Mouse (Mus musculus): ENCODE measurements around the gene Col25a1. TPM values are rescaled to one million over a fixed set of nuclear protein-coding genes. Genes with fewer than 3 reads are reported as not detected.

Col25a1 gene
- polyA plus RNA-seq, 1 experiment from 2014 or later = 14.8 TPM

- Histone ChIP-seq H3K4me3 (no peak overlapping the region), H3K27me3 (0 out of 2 replicates have a peak, but pooled peaks cover 3% of the 10 kb centered on the region), H3K36me3 (no peaks in the 10 kb centered on the region), H3K4me1 (no peaks in the 10 kb centered on the region), H3K4me2 (no peak overlapping the region), H3K9ac (no peak overlapping the region), H3K9me3 (no peaks in the 10 kb centered on the region), H3K27ac (no peak overlapping the region)
- no peak for ATAC-seq (ENCODE audit: insufficient number of reproducible peaks, insufficient read depth, low FRiP score, low TSS enrichment, low read depth)
- 75% methylated on average over 13 of the region's 13 CpGs for WGBS
Observed at GRCm38 (mm10) chr3:130327039-130328015, 196.0 kb downstream of the Col25a1 start.

GRCm38 (mm10) chr3:130328909-130329308 is 197.6 kb downstream of the Col25a1 start:
- Histone ChIP-seq H3K27ac (no peak overlapping the region), H3K36me3 (no peaks in the 10 kb centered on the region), H3K27me3 (no peaks in the 10 kb centered on the region), H3K4me2 (no peak overlapping the region), H3K9ac (no peak overlapping the region), H3K9me3 (no peaks in the 10 kb centered on the region), H3K4me1 (no peaks in the 10 kb centered on the region), H3K4me3 (no peak overlapping the region)
- no peak for ATAC-seq (ENCODE audit: insufficient number of reproducible peaks, insufficient read depth, low FRiP score, low TSS enrichment, low read depth)
- 86% methylated on average over 9 of the region's 9 CpGs for WGBS

GRCm38 (mm10) chr3:130329833-130330555 is 198.7 kb downstream of the Col25a1 start:
- H3K4me1 ChIP-seq = no peaks in the 10 kb centered on the region
- no peaks in the 10 kb centered on the region for H3K36me3 ChIP-seq
- H3K4me2 ChIP-seq = no peak overlapping the region
- H3K4me3 ChIP-seq = no peak overlapping the region
- no peak overlapping the region for H3K27ac ChIP-seq
- WGBS = 92% methylated on average over 9 of the region's 9 CpGs
- no peaks in the 10 kb centered on the region for H3K9me3 ChIP-seq
- H3K9ac ChIP-seq = no peak overlapping the region
- no peak for ATAC-seq (ENCODE audit: insufficient number of reproducible peaks, insufficient read depth, low FRiP score, low TSS enrichment, low read depth)
- no peaks in the 10 kb centered on the region for H3K27me3 ChIP-seq

- Histone ChIP-seq H3K27me3 (no peaks in the 10 kb centered on the region), H3K4me1 (no peaks in the 10 kb centered on the region), H3K36me3 (no peaks in the 10 kb centered on the region), H3K9ac (no peak overlapping the region), H3K9me3 (no peaks in the 10 kb centered on the region), H3K27ac (no peak overlapping the region), H3K4me3 (no peak overlapping the region), H3K4me2 (no peak overlapping the region)
- ATAC-seq (ENCODE audit: insufficient number of reproducible peaks, insufficient read depth, low FRiP score, low TSS enrichment, low read depth) = no peak
- 93% methylated on average over 3 of the region's 3 CpGs for WGBS
Observed at GRCm38 (mm10) chr3:130330556-130330950, 199.3 kb downstream of the Col25a1 start.

- H3K9ac ChIP-seq = no peak overlapping the region
- WGBS = 32% methylated on average over 3 of the region's 3 CpGs
- H3K27me3 ChIP-seq = no peaks in the 10 kb centered on the region
- ATAC-seq (ENCODE audit: insufficient number of reproducible peaks, insufficient read depth, low FRiP score, low TSS enrichment, low read depth) = no peak
- peaks cover 5% of the 10 kb centered on the region for H3K4me1 ChIP-seq
- H3K4me3 ChIP-seq = no peak overlapping the region
- no peaks in the 10 kb centered on the region for H3K9me3 ChIP-seq
- no peaks in the 10 kb centered on the region for H3K36me3 ChIP-seq
- no peak overlapping the region for H3K4me2 ChIP-seq
- no peak overlapping the region for H3K27ac ChIP-seq
Observed at GRCm38 (mm10) chr3:130332347-130332913, 201.1 kb downstream of the Col25a1 start.

GRCm38 (mm10) chr3:130337857-130338256 is 206.6 kb downstream of the Col25a1 start:
- H3K27ac ChIP-seq = peak overlapping the region; percentile 64
- WGBS = 27% methylated on average over 13 of the region's 13 CpGs
- peak overlapping the region; percentile 44 for H3K4me2 ChIP-seq

GRCm38 (mm10) chr3:130338371-130338770 is 207.1 kb downstream of the Col25a1 start:
- Histone ChIP-seq H3K4me3 (no peak overlapping the region), H3K27me3 (no peaks in the 10 kb centered on the region), H3K9me3 (no peaks in the 10 kb centered on the region), H3K27ac (no peak overlapping the region), H3K4me2 (no peak overlapping the region), H3K4me1 (peaks cover 11% of the 10 kb centered on the region), H3K9ac (no peak overlapping the region), H3K36me3 (no peaks in the 10 kb centered on the region)
- no peak for ATAC-seq (ENCODE audit: insufficient number of reproducible peaks, insufficient read depth, low FRiP score, low TSS enrichment, low read depth)
- WGBS = 84% methylated on average over 3 of the region's 3 CpGs

More at GRCm38 (mm10) chr3:130337857-130338256, 206.6 kb downstream of the Col25a1 start:
- ATAC-seq (ENCODE audit: insufficient number of reproducible peaks, insufficient read depth, low FRiP score, low TSS enrichment, low read depth) = 0 out of 2 replicates have a peak, but pooled peaks have one; percentile 37
- H3K4me3 ChIP-seq = 0 out of 2 replicates have a peak overlapping the region, but pooled peaks have one; percentile 10
- no peaks in the 10 kb centered on the region for H3K9me3 ChIP-seq
- no peaks in the 10 kb centered on the region for H3K36me3 ChIP-seq
- no peak overlapping the region; the same call in 1 of the 2 replicates for H3K9ac ChIP-seq
- peaks cover 11% of the 10 kb centered on the region for H3K4me1 ChIP-seq
- no peaks in the 10 kb centered on the region for H3K27me3 ChIP-seq

- H3K9ac ChIP-seq = no peak overlapping the region
- no peaks in the 10 kb centered on the region for H3K9me3 ChIP-seq
- 38% methylated on average over 6 of the region's 6 CpGs for WGBS
- H3K27ac ChIP-seq = no peak overlapping the region
- ATAC-seq (ENCODE audit: insufficient number of reproducible peaks, insufficient read depth, low FRiP score, low TSS enrichment, low read depth) = no peak
- peaks cover 22% of the 10 kb centered on the region for H3K4me1 ChIP-seq
- H3K4me3 ChIP-seq = no peak overlapping the region
- H3K36me3 ChIP-seq = no peaks in the 10 kb centered on the region
- no peak overlapping the region for H3K4me2 ChIP-seq
- no peaks in the 10 kb centered on the region for H3K27me3 ChIP-seq
Observed at GRCm38 (mm10) chr3:130350161-130350560, 218.9 kb downstream of the Col25a1 start.

GRCm38 (mm10) chr3:130354399-130355039 is 223.2 kb downstream of the Col25a1 start:
- no peak for ATAC-seq (ENCODE audit: insufficient number of reproducible peaks, insufficient read depth, low FRiP score, low TSS enrichment, low read depth)
- no peak overlapping the region for H3K9ac ChIP-seq
- H3K27me3 ChIP-seq = no peaks in the 10 kb centered on the region
- H3K4me3 ChIP-seq = no peak overlapping the region
- no peak overlapping the region for H3K4me2 ChIP-seq
- H3K9me3 ChIP-seq = no peaks in the 10 kb centered on the region
- no peak overlapping the region for H3K27ac ChIP-seq
- no peaks in the 10 kb centered on the region for H3K36me3 ChIP-seq
- 35% methylated on average over 4 of the region's 4 CpGs for WGBS
- H3K4me1 ChIP-seq = peaks cover 23% of the 10 kb centered on the region

- H3K36me3 ChIP-seq = no peaks in the 10 kb centered on the region
- no peaks in the 10 kb centered on the region for H3K27me3 ChIP-seq
- H3K27ac ChIP-seq = no peak overlapping the region
- ATAC-seq (ENCODE audit: insufficient number of reproducible peaks, insufficient read depth, low FRiP score, low TSS enrichment, low read depth) = no peak
- 82% methylated on average over 15 of the region's 15 CpGs for WGBS
- H3K4me1 ChIP-seq = peaks cover 26% of the 10 kb centered on the region
- H3K4me3 ChIP-seq = no peak overlapping the region
- H3K9ac ChIP-seq = no peak overlapping the region
- H3K9me3 ChIP-seq = no peaks in the 10 kb centered on the region
- no peak overlapping the region for H3K4me2 ChIP-seq
Observed at GRCm38 (mm10) chr3:130356575-130357173, 225.4 kb downstream of the Col25a1 start.

GRCm38 (mm10) chr3:130360813-130361212 is 229.5 kb downstream of the Col25a1 start:
- H3K36me3 ChIP-seq = no peaks in the 10 kb centered on the region
- no peak overlapping the region for H3K4me2 ChIP-seq
- H3K9me3 ChIP-seq = no peaks in the 10 kb centered on the region
- peaks cover 18% of the 10 kb centered on the region for H3K4me1 ChIP-seq
- ATAC-seq (ENCODE audit: insufficient number of reproducible peaks, insufficient read depth, low FRiP score, low TSS enrichment, low read depth) = no peak
- no peak overlapping the region for H3K9ac ChIP-seq
- no peaks in the 10 kb centered on the region for H3K27me3 ChIP-seq
- 73% methylated on average over 7 of the region's 7 CpGs for WGBS
- H3K27ac ChIP-seq = no peak overlapping the region
- no peak overlapping the region for H3K4me3 ChIP-seq
